Mouse (Mus musculus) lung, adult 18-20 months (tissue): ENCODE results near the gene Sec16b.

Experiments
- DNase-seq, 2 experiments: peaks; one replicate each; pipeline ENCODE4 v3.0.0; 2022; ENCODE audit warnings: mixed read lengths in 2 of 2

Sec16b gene

DNA sequence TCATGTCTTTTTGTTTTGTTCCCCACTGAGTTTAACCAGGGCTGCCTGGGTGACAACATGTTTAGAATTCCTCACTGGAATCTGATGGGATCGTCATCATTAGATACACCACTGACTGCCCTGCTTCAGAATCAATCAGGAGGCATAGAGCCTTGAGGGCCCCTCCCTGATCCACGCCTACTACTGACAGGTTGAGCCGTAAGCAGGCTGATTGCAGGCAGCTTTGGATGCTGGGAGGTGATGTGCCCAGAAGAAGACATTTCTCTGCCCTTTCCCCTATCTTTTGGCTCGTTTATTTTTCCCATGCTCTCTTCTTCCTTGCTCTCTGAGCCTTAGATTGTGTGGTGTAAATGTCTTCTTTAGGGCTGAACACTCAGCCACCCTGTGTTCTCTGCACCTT is 7.8 kb downstream of the Sec16b start:
- DNase-seq, result no peak

GRCm38 (mm10) chr1:157516838-157517808 is 10.6 kb downstream of the Sec16b start:
- DNase-seq, result no peak

DNA sequence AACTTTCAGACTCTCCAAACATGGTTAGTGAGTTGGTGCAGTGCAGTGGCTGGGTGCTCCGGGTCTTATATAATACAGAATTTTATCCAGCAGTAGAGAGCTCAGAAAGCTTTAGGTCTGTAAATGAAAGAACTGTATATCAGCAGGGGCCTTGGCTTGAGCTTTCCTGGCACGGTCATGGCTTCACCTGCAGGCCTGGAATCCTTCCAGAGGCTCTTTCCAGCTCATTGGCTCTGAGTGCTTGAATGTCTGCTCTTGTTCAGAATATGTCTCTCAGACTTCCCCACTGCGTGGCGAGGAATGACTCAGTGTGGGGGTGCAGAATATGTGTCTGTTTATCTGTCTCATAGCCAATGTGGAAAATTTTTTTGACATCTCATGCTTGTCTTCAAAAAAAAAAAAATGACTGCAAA is 11.6 kb downstream of the Sec16b start:
- DNase-seq, result peak in 1 of 2 experiments; percentile 20

GRCm38 (mm10) chr1:157519396-157519795 is 12.9 kb downstream of the Sec16b start:
- no peak for DNase-seq

DNA sequence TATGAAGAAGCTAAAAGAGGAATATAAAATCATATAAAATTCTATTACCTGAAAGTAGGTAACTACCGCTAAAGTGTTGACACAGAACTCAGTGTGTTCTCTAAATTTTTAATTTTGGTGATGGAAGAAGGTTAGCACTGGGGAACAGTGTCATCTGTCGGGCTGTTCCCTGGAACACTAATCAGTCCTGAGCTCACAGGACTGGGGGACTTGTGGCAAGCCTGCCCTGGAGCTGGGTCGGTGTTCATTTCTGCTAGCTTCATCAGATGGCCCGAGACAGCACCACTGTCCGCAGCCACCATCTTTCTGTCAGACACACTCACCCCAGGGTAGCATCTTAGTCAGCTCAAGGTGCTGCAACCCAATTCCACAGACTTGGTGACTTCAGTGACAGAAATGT is 15.8 kb downstream of the Sec16b start:
- DNase-seq, result no peak

DNA sequence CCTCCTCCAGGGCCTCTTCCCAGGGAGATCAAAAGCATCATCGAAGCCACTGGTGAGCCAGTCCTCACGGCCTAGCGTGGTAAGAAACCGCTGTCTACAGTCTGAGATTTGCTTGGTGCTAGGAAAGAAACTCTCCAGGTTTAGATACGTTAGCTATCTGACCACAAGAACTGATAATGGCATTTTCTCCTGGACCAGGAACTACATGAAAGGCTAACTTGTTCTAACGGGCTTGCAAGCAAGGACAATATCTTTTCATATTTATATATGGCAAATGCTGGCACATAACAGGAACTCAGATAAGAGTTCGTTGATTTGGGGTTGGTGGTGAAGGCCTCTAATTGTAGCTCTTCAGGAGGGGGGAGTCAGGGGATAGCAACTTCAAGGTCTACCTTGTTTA is 18.2 kb downstream of the Sec16b start:
- DNase-seq, result no peak

DNA sequence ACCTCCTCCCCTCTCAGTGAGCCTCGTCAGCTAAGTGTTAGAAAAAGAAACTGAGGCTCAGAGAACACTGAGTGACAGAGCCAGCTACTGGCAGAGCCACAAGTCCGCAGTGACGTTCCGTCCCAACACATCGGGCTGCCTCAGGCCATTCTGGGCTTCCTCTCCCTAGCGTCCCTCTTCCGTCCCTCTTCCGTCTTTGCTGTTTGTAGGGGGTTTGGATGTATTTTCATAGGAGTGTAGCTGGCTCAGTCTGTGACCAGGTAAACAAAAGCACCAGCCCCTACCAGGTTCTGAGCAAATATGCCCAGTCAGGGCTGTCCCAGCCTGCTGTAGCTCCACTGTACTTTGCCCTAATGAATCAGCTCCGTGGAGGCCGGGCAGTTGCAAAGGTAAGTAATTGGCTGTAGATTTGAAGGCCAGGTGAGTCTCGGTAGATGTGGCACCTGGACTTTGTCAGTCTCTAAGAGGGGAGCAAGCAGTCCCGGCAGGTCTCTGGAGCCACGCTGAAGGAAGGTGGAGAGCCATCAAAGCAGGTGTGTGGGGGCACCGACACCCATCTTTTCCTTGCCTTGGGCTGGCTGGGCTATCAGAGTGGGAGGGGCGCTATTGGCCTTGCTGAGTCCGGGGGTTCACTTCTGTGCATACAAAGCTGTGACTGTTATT is 19.3 kb downstream of the Sec16b start:
- no peak for DNase-seq

- peak in 1 of 2 experiments; percentile 32 for DNase-seq
Measured at GRCm38 (mm10) chr1:157526625-157527024, 20.1 kb downstream of the Sec16b start.

- DNase-seq, result no peak
Measured at GRCm38 (mm10) chr1:157532826-157533460, 26.4 kb downstream of the Sec16b start.

GRCm38 (mm10) chr1:157535571-157535970 is 29.0 kb downstream of the Sec16b start:
- DNase-seq, result no peak

DNA sequence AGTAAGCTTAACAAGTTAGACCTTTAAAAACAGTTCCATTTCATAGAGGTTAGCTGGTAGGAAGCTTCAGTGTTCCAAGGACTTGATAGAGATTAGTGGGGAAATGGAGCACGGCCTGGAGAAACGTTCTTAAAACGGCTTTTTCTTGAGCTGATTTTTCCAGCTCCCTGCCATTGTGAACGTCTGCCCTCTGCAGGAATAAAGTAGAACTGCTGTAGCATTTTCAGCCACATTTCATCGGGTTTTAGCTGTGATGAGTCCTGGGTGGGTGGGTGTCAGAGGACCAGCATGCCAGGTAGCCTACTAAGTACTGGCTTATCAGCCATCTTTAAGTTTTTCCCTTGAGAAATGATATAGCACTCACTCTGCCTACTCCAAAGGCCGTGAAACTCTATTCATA is 29.9 kb downstream of the Sec16b start:
- DNase-seq, result no peak

- DNase-seq, result peak in 1 of 2 experiments; percentile 14
Measured at GRCm38 (mm10) chr1:157537636-157538035, 31.1 kb downstream of the Sec16b start.

DNA sequence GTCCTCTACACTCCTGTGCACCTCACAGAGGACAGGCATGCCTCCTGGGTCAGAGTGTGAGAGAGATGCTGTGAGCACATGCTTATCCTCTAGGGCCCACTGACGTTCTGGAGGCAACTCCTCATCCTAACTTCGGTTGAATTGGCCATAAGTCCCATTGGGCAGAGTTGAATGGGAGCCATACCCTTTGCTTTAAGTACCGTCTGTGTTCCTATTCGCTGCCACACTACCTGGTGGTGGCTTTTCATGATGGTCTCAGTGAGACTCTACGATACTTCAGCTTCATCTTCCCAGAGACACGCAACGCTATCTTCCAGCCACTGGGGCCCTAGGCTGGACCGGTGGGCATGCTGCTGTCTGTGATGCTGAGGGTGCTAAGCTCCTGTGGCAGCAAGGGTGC is 38.5 kb downstream of the Sec16b start:
- DNase-seq, result no peak

- no peak for DNase-seq
Measured at GRCm38 (mm10) chr1:157547658-157548057, 41.1 kb downstream of the Sec16b start.

DNA sequence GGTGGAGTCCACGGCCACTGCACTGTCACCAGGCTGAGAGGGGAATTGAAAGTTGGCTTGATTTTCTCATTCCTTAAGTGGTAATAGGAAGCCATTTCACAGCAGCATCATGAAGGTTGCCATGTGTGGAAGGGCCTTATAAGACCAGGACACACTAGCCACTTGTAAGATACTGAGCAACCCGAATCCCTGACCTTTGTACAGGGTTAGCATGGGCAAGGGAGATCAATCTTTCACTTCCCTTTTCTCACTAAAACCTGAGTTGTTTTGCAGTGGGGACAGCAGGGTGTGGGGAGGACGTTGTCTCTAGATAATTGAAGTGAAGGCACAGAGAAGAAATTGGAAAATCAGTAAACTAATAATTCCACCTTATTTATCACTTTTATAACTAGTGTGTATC is 43.2 kb downstream of the Sec16b start:
- no peak for DNase-seq

DNA sequence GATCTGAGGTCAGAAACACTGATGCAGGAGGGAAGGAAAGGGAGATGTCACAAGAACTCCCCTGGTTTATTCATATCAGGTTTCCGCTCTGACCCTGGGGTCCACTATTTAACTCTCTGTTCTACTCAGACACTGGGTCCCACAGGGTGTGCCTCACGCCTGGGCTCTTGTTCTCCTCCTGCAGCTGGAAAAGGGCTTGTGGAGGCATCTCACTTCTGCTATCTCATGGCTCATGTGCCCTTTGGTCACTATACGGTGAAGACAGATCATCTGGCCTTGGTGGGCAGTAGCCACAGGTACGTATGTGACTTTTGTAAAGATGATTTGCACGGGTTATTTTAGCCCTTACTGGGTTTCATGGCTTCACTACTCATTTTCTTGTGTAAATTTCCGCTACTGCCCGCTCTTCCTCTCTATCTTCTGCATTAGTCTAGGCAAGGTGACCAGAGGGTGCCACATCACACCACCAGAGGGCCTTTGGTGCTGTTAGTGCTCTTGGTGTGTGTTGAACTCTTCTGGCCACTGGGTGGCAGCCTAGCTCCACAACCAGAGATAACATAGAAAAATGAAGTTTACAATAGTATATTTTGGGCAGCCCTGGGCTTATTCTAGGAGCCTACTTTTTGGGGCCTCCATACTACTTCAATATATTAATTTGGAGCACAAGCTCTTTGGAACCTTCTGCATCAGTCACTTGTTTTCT is 46.4 kb downstream of the Sec16b start:
- peak; percentile 28 to 45 for DNase-seq

GRCm38 (mm10) chr1:157554163-157554562 is 47.6 kb downstream of the Sec16b start:
- DNase-seq, result no peak

DNA sequence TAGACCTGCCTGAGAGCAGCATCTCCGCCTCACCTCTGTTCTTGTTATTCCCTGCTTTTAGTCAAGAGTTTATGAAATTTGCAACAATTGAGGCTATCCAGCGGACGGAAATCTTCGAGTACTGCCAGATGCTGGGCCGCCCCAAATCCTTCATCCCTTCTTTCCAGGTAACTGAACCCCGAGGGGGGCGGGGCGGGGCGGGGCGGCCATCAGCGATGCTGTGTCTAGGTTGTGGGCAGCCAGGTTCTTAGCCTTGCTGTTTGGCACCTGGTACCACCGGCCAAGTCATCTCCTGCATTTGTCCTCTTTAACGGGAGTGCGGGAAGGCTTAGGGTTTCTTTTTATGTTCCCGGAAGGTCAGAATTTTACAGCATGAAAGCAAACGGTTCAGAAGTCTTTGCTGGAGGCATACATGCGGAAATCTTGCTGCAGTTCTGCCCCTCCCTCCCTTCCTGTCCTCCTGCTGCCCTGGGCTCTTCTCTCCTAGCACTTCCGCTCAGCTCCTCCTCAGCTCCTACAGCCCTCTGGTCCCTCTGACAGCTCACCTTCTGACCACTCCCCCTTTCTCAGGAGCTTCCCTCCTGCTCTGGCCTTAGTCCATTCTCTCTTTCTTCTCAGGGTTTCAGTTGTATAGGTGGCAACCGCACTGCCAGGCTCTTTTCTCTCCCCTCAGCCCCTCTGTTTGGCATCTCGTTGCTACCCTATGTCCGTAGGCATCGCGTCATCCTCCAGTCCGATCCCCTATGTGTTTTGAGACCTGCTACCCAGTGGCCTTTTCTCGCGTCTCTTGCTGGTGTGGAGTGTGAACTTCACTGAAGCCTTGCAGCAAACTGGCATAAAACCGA is 48.4 kb downstream of the Sec16b start:
- no peak for DNase-seq

GRCm38 (mm10) chr1:157555738-157556137 is 49.2 kb downstream of the Sec16b start:
- DNase-seq, result no peak

DNA sequence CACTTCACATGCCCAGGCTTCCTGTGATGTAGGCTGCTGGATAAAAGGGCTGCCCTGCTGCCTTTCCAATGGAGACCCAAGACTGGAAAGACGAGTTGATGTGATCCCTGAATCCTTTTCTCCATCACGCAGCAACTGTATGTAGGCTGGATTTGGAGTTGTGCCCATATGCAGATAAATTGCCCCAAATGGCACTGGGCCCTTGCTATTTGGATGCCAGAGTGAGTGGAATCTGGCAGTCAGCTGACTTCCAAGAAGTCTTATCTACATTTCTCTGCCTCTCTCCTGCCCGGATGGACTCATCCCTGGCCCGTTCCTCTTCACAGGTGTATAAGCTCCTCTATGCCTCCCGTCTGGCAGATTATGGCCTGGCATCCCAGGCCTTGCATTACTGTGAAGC is 49.9 kb downstream of the Sec16b start:
- DNase-seq, result no peak

GRCm38 (mm10) chr1:157558145-157558544 is 51.6 kb downstream of the Sec16b start:
- DNase-seq, result no peak

DNA sequence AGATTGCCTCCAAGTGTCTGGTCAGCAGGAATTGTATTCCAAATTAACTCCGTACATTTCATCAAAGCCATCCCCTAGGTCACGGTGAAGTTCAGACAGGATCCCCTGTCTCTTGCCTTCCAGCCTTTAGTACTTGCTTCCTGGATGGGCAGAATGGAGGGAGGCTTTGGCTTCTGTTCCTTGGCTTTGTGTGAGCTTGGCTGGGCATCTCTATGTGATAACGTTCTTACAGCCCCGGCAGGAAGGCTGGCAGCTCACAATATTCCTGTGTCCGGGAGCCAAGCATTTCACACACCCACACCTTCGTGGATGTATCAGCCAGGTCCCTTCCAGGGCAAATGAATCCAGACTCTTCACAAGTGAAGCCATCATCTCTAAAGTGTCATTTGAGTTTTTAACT is 53.5 kb downstream of the Sec16b start:
- DNase-seq, result no peak
